Comparison of ENCODE assay signal across 9 mouse cellular contexts in the genomic region with DNA sequence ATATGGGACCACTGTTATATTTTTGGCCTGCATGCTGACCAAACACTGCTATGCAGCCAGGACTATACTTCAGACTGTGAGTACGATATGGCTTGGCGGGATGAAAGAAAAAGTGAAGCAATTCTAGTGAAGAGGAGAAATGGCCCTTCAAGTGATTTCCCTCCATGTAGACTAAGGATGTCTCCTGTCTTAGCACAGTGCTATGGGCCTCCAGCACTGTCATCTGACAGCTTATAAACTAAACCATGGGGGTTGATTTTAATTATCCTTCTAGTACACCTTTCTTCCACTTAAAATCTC. TPM values are rescaled to one million over a fixed set of nuclear protein-coding genes. Genes with fewer than 3 reads are reported as not detected.
A peak's percentile ranks its signal among the peaks of the same experiment; 100 is the strongest.
DNase-seq lines count a peak whose midpoint lies in the region; ATAC-seq and TF ChIP-seq lines count a peak whose summit lies in the region.
"Had no signal": no experiment of that assay in that cellular context is flagged by ENCODE, and none has a peak within 500 bp of the region (broad histone marks: within the 10 kb centered on the region; RNA-seq: fewer than 3 reads in every experiment).

No protein-coding gene starts in this region.

- no peaks in the 10 kb centered on the region for H3K9me3 ChIP-seq in lung, embryonic 14.5 days (ENCODE audit: low read depth, low read length)
- H3K9me3 ChIP-seq in embryonic facial prominence, embryonic 13.5 days = no peaks in the 10 kb centered on the region
- no peaks in the 10 kb centered on the region; the same call in 1 of the 2 replicates for H3K9me3 ChIP-seq in hindbrain, embryonic 14.5 days (ENCODE audit: control insufficient read depth, low read length)
- no peaks in the 10 kb centered on the region; the same call in 1 of the 2 replicates for H3K9me3 ChIP-seq in midbrain, embryonic 14.5 days (ENCODE audit: control insufficient read depth, low read length)

- peaks cover 9% of the 10 kb centered on the region; the same call in 1 of the 2 replicates for H3K4me1 ChIP-seq in lung, embryonic 14.5 days (ENCODE audit: insufficient read depth)
- H3K4me1 ChIP-seq in embryonic facial prominence, embryonic 13.5 days = peaks cover 22% of the 10 kb centered on the region
- peaks cover 15% of the 10 kb centered on the region; the same call in 1 of the 2 replicates for H3K4me1 ChIP-seq in hindbrain, embryonic 14.5 days (replicated peaks; ENCODE audit: control insufficient read depth, insufficient read depth, low read length)
- peaks cover 14% of the 10 kb centered on the region for H3K4me1 ChIP-seq in midbrain, embryonic 14.5 days (ENCODE audit: control insufficient read depth, insufficient read depth, low read length)

- peaks cover 33% of the 10 kb centered on the region for H3K36me3 ChIP-seq in lung, embryonic 14.5 days (ENCODE audit: insufficient read depth)
- peaks cover 31% of the 10 kb centered on the region for H3K36me3 ChIP-seq in embryonic facial prominence, embryonic 13.5 days
- peaks cover 16% of the 10 kb centered on the region for H3K36me3 ChIP-seq in hindbrain, embryonic 14.5 days (replicated peaks; ENCODE audit: control insufficient read depth, insufficient read depth)
- peaks cover 16% of the 10 kb centered on the region for H3K36me3 ChIP-seq in midbrain, embryonic 14.5 days (ENCODE audit: control insufficient read depth, insufficient read depth, low read length)

- no peaks in the 10 kb centered on the region for H3K27me3 ChIP-seq in lung, embryonic 14.5 days (ENCODE audit: insufficient read depth, low read length)
- no peaks in the 10 kb centered on the region for H3K27me3 ChIP-seq in embryonic facial prominence, embryonic 13.5 days
- H3K27me3 ChIP-seq in hindbrain, embryonic 14.5 days (ENCODE audit: control insufficient read depth, insufficient read depth, low read length) = no peaks in the 10 kb centered on the region
- no peaks in the 10 kb centered on the region for H3K27me3 ChIP-seq in midbrain, embryonic 14.5 days (ENCODE audit: control insufficient read depth, insufficient read depth, low read length)

- no peak overlapping the region for H3K27ac ChIP-seq in lung, embryonic 14.5 days (ENCODE audit: low read depth)
- no peak overlapping the region for H3K27ac ChIP-seq in embryonic facial prominence, embryonic 13.5 days
- H3K27ac ChIP-seq in hindbrain, embryonic 14.5 days = no peak overlapping the region
- no peak overlapping the region for H3K27ac ChIP-seq in midbrain, embryonic 14.5 days (replicated peaks; ENCODE audit: low read depth, low read length)

- WGBS in lung, embryonic 14.5 days = 88% methylated on average over 2 of the region's 2 CpGs
- 85% methylated on average over 2 of the region's 2 CpGs for WGBS in embryonic facial prominence, embryonic 13.5 days
- 96% methylated on average over 2 of the region's 2 CpGs for WGBS in hindbrain, embryonic 14.5 days
- 95% methylated on average over 2 of the region's 2 CpGs for WGBS in midbrain, embryonic 14.5 days

- TF ChIP-seq CTCF in lung, embryonic 14.5 days (IDR thresholded peaks at IDR 0.05; ENCODE audit: low read depth) = no peak

- peak overlapping the region; percentile 76 for H3K9ac ChIP-seq in lung, embryonic 14.5 days
- H3K9ac ChIP-seq in embryonic facial prominence, embryonic 13.5 days = peak overlapping the region; percentile 91
- no peak overlapping the region for H3K9ac ChIP-seq in hindbrain, embryonic 14.5 days
- no peak overlapping the region for H3K9ac ChIP-seq in midbrain, embryonic 14.5 days (replicated peaks; ENCODE audit: low read length)

- ATAC-seq in lung, embryonic 14.5 days (ENCODE audit: insufficient read depth) = no peak
- no peak for ATAC-seq in embryonic facial prominence, embryonic 13.5 days (ENCODE audit: insufficient number of reproducible peaks, insufficient read depth, low FRiP score, low TSS enrichment, low read depth)
- no peak for ATAC-seq in hindbrain, embryonic 14.5 days (ENCODE audit: low FRiP score)
- no peak for ATAC-seq in midbrain, embryonic 14.5 days (ENCODE audit: low FRiP score, low TSS enrichment)

- DNase-seq in lung, embryonic 14.5 days = no peak
- DNase-seq in lung, postnatal 10 days = no peak
- DNase-seq in hindbrain, embryonic 14.5 days (ENCODE audit: low spot score) = no peak
- no peak for DNase-seq in midbrain, embryonic 14.5 days
- DNase-seq in thymus, adult 18-20 months = no peak
- DNase-seq in layer of hippocampus, adult 8-10 months (ENCODE audit: low spot score in 2 of 2) = no peak
- DNase-seq: kidney, adult 9 months; left cerebral cortex, postnatal 4 days had no signal

- H3K4me3 ChIP-seq in lung, embryonic 14.5 days (ENCODE audit: low read depth, low read length) = peak overlapping the region; percentile 74
- H3K4me3 ChIP-seq in embryonic facial prominence, embryonic 13.5 days = peak overlapping the region; percentile 93
- H3K4me3 ChIP-seq in hindbrain, embryonic 14.5 days (replicated peaks; ENCODE audit: low read length) = no peak overlapping the region
- H3K4me3 ChIP-seq in midbrain, embryonic 14.5 days (replicated peaks; ENCODE audit: low read depth, low read length) = no peak overlapping the region

- H3K4me2 ChIP-seq in lung, embryonic 14.5 days = peak overlapping the region; percentile 80
- peak overlapping the region; percentile 75 for H3K4me2 ChIP-seq in embryonic facial prominence, embryonic 13.5 days
- peak overlapping the region; percentile 74; the same call in 1 of the 2 replicates for H3K4me2 ChIP-seq in hindbrain, embryonic 14.5 days (replicated peaks)
- H3K4me2 ChIP-seq in midbrain, embryonic 14.5 days (ENCODE audit: low read length) = peak overlapping the region; percentile 80; the same call in 1 of the 2 replicates

RNA-seq across cellular contexts. Expression of a gene that starts 1.4 kb away (rescaled TPM):
- polyA plus RNA-seq in lung, embryonic 14.5 days (2014; fragmentation: Nextera tagmentation; extraction: Ambion mirVana) = 96.3 and 96.6 TPM in 2 replicates
- 60.6 and 77.4 TPM in 2 replicates for polyA plus RNA-seq in embryonic facial prominence, embryonic 13.5 days (2015; fragmentation: Nextera tagmentation; extraction: Ambion mirVana)
- polyA plus RNA-seq in hindbrain, embryonic 14.5 days (2014; fragmentation: Nextera tagmentation; extraction: Ambion mirVana) = 37.7 and 39.1 TPM in 2 replicates
- polyA plus RNA-seq in midbrain, embryonic 14.5 days (2014; fragmentation: Nextera tagmentation; extraction: Ambion mirVana) = 29.0 and 45.2 TPM in 2 replicates
- total RNA-seq in layer of hippocampus, adult 8-10 months (2022) = 10 to 100 TPM; 16.8 to 20.6 (median 18.3) TPM

RNA-seq across cellular contexts. Expression of a gene that starts 45.0 kb away (rescaled TPM):
- 16.4 and 16.7 TPM in 2 replicates for polyA plus RNA-seq in lung, embryonic 14.5 days (2014; fragmentation: Nextera tagmentation; extraction: Ambion mirVana)
- 34.0 and 37.0 TPM in 2 replicates for polyA plus RNA-seq in embryonic facial prominence, embryonic 13.5 days (2015; fragmentation: Nextera tagmentation; extraction: Ambion mirVana)
- 24.8 and 28.9 TPM in 2 replicates for polyA plus RNA-seq in hindbrain, embryonic 14.5 days (2014; fragmentation: Nextera tagmentation; extraction: Ambion mirVana)
- 22.5 and 26.5 TPM in 2 replicates for polyA plus RNA-seq in midbrain, embryonic 14.5 days (2014; fragmentation: Nextera tagmentation; extraction: Ambion mirVana)
- total RNA-seq in layer of hippocampus, adult 8-10 months (2022) = 10 to 100 TPM; 29.7 to 33.1 (median 31.9) TPM

RNA-seq across cellular contexts. Expression of a gene that starts 54.7 kb away (rescaled TPM):
- 214 and 220 TPM in 2 replicates for polyA plus RNA-seq in lung, embryonic 14.5 days (2014; fragmentation: Nextera tagmentation; extraction: Ambion mirVana)
- 160 and 168 TPM in 2 replicates for polyA plus RNA-seq in embryonic facial prominence, embryonic 13.5 days (2015; fragmentation: Nextera tagmentation; extraction: Ambion mirVana)
- 181 and 195 TPM in 2 replicates for polyA plus RNA-seq in hindbrain, embryonic 14.5 days (2014; fragmentation: Nextera tagmentation; extraction: Ambion mirVana)
- 156 and 185 TPM in 2 replicates for polyA plus RNA-seq in midbrain, embryonic 14.5 days (2014; fragmentation: Nextera tagmentation; extraction: Ambion mirVana)
- total RNA-seq in layer of hippocampus, adult 8-10 months (2022) = 10 to 100 TPM; 56.6 to 59.8 (median 59.1) TPM

Comparison
In these comparisons a context has a peak if more than half of its experiments do, and no peak if none do; other contexts are left out.
1. H3K4me3 ChIP-seq: peak in lung, embryonic 14.5 days (single experiment) and embryonic facial prominence, embryonic 13.5 days (single experiment); none in hindbrain, embryonic 14.5 days (single experiment) and midbrain, embryonic 14.5 days (single experiment).
2. H3K9ac ChIP-seq: peak in lung, embryonic 14.5 days (single experiment) and embryonic facial prominence, embryonic 13.5 days (single experiment); none in hindbrain, embryonic 14.5 days (single experiment) and midbrain, embryonic 14.5 days (single experiment).
3. Peak in every context shown above with its lines, with median percentiles within 50 percentile points of each other: H3K4me2 ChIP-seq.